Mouse (Mus musculus) hindbrain, embryonic 11.5 days (tissue): ENCODE measurements around the gene Nfic. TPM values are rescaled to one million over a fixed set of nuclear protein-coding genes. Genes with fewer than 3 reads are reported as not detected.

Source experiments
- ATAC-seq: fragments of 200-750 bp; cut with Nextera tagmentation; 2 replicates; pipeline ENCODE4 v1.8.0; 2017; ENCODE audit warnings: mild to moderate bottlenecking, moderate TSS enrichment, moderate library complexity; ENCODE audit not compliant: low FRiP score
- DNase-seq: peaks from one replicate; pipeline ENCODE4 v3.0.0-alpha.2; 2015; ENCODE audit warnings: low spot score
- H3K27ac ChIP-seq: fragments of 300-500 bp; sonication (generic); 2 replicates; pipeline ENCODE4 v1.5.1; 2014; ENCODE audit warnings: mild to moderate bottlenecking, low read depth, low read length
- H3K27me3 ChIP-seq: fragments of 300-500 bp; sonication (generic); 2 replicates; pipeline ENCODE4 v1.6.1; 2014; ENCODE audit warnings: mild to moderate bottlenecking, low read length, moderate library complexity, mixed read lengths; ENCODE audit not compliant: control insufficient read depth, insufficient read depth
- H3K36me3 ChIP-seq: fragments of 300-500 bp; sonication (generic); 2 replicates; pipeline ENCODE4 v1.6.1; 2014; ENCODE audit warnings: mild to moderate bottlenecking, low read length, moderate library complexity, mixed read lengths; ENCODE audit not compliant: control insufficient read depth, insufficient read depth
- H3K4me1 ChIP-seq: fragments of 300-500 bp; sonication (generic); replicated peaks from 2 replicates; pipeline ENCODE4 v1.6.1; 2014; ENCODE audit warnings: low read length, mixed read lengths; ENCODE audit not compliant: control insufficient read depth, insufficient read depth
- H3K4me2 ChIP-seq: fragments of 300-500 bp; sonication (generic); replicated peaks from 2 replicates; pipeline ENCODE4 v1.6.1; 2014; ENCODE audit warnings: mild to moderate bottlenecking, low read depth, low read length
- H3K4me3 ChIP-seq: fragments of 300-500 bp; sonication (generic); 2 replicates; pipeline ENCODE4 v1.5.1; 2014; ENCODE audit warnings: low read depth, low read length
- H3K9ac ChIP-seq: fragments of 300-500 bp; sonication (generic); 2 replicates; pipeline ENCODE4 v1.6.1; 2014; ENCODE audit warnings: low read depth, low read length
- H3K9me3 ChIP-seq: fragments of 300-500 bp; sonication (generic); 2 replicates; pipeline ENCODE4 v1.6.1; 2016; ENCODE audit warnings: low read length; ENCODE audit not compliant: control insufficient read depth
- WGBS: fragments of 180-500 bp; shearing (Covaris S2); extraction: QIAGEN DNeasy Blood & Tissue Kit; methylation state at CpG from one replicate; pipeline ENCODE4 v1.1.7; 2014; 5-methylcytosine and 5-hydroxymethylcytosine counted together
- polyA plus RNA-seq: library from polyadenylated mRNA; unstranded; fragments of >200 nt; fragmentation: Nextera tagmentation; extraction: Ambion mirVana; gene quantifications from 2 replicates; pipeline ENCODE4 v1.2.1, GENCODE M21; 2014

Gene Nfic
- polyA plus RNA-seq, 1 experiment from 2014 or later: 11.9 TPM

DNA sequence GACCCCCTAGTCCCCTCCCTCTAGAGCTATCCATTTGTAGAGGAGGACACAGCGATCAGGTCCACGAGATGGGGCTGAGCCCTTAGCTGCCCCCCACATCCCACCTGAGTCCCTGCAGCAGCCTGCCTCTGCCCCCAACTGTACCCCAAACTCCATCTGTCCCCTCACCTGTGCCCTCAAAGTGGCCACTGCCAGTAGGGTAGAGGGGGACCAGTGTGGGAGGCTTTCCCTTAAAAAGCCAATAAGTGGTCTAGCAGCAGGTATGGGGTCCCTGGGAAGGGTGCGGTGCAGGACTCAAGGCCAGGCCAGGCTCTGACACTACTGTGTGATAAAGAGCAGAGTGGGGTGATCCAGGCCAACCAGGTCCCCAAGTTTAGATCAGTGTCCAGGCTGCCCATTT lies 28.1 kb downstream of the Nfic start:
- WGBS: 36% methylated on average over 3 of the region's 3 CpGs
- Histone ChIP-seq H3K9me3 (no peaks in the 10 kb centered on the region), H3K27ac (no peak overlapping the region), H3K9ac (no peak overlapping the region), H3K4me1 (peaks cover 2% of the 10 kb centered on the region), H3K27me3 (peaks cover 61% of the 10 kb centered on the region), H3K4me3 (no peak overlapping the region; the same call in 1 of the 2 replicates), H3K4me2 (no peak overlapping the region), H3K36me3 (no peaks in the 10 kb centered on the region)
- DNase-seq (no peak), ATAC-seq (no peak)

DNA sequence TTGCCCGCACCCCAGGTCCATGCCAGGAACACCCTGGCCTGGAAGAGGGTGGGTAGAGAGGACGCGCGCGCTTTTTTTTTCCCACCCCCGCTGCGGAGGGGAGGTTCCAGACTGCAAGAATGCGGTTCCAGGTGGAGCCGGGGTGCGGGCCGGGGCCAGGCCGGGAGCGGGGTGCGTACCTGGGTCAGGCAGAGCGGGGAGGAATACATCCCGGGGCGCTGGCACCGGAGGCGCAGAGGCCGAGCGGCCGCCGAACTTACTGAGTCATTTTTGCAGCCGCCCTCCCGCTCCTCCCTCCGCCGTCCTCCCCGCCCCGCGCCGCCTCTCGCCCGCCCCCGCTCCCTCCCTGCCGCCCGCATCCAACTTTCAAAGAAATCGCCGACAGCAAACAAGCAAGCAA lies 28.5 kb downstream of the Nfic start:
- no peaks in the 10 kb centered on the region for H3K9me3 ChIP-seq
- peak overlapping the region; percentile 26 for H3K4me3 ChIP-seq
- no peak overlapping the region; the same call in 1 of the 2 replicates for H3K9ac ChIP-seq
- H3K27me3 ChIP-seq: peaks cover 60% of the 10 kb centered on the region
- ATAC-seq (no peak), DNase-seq (no peak)
- no peak overlapping the region for H3K27ac ChIP-seq
- H3K4me1 ChIP-seq: peaks cover 2% of the 10 kb centered on the region
- no peaks in the 10 kb centered on the region for H3K36me3 ChIP-seq
- under 1% methylated on average over 28 of the region's 38 CpGs for WGBS
- peak overlapping the region; percentile 39 for H3K4me2 ChIP-seq

DNA sequence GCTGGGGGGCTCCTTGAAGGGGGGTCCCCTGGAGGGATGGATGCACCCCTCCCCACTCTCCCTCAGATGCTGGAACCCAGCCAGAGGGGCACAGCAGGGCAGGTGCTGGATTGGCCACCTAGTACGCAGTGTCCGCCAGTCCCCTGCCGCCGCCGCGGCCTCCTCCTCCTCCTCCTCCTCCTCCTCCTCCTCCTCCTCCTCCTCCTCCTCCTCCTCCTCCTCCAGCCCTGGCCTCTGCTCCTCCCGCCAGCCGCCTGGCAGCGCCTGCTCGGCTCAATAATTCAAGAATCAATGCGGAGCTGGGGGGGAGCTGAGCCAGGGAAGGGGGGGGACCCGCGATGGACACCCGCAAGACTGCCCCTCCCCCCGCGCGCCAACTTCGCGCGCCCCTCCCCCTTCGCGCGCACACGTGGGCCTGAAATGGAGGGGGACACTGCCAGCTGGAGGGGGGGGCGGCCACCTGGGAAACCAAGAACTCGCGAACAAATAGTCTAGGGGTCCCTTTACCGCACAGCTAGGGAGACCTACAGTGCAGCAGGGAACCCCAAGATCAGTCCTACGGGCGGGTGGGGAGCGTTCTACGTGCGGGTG lies 29.3 kb downstream of the Nfic start:
- no peak overlapping the region for H3K9ac ChIP-seq
- DNase-seq (no peak), ATAC-seq (no peak)
- peak overlapping the region; percentile 26 for H3K4me3 ChIP-seq
- peaks cover 56% of the 10 kb centered on the region for H3K27me3 ChIP-seq
- no peak overlapping the region for H3K27ac ChIP-seq
- peaks cover 2% of the 10 kb centered on the region for H3K4me1 ChIP-seq
- WGBS: 3% methylated on average over 21 of the region's 33 CpGs
- H3K9me3 ChIP-seq: no peaks in the 10 kb centered on the region
- no peaks in the 10 kb centered on the region for H3K36me3 ChIP-seq
- H3K4me2 ChIP-seq: peak overlapping the region; percentile 39

DNA sequence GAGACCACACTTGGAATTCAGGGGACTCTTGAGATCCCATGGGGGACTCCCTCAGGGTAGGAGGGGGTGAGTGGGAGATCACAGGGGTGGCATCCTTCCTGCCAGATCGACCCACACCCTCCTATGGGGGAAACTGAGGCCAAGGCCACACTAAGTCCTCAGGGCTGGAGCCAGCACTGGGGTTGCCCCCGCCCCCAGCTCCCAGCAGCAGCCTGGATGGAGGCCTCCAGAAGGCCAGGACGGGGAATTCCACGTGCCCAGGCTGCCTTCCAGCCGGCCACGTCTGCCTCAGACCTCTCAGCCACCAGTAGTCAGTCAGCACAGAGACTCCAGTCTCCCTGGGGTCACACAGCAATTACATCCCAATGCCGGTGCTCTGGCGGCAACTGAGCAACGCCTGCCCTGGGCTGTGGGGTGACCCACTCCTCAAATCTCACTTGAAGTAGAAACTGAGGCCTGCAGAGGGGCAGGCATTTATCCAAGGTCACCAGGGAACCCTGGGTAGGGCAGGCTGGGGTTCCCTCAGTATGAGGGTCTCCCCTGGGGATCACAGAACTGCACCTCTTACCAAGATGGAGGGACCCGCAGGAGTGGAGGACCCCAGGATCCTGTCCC lies 30.1 kb downstream of the Nfic start:
- Histone ChIP-seq H3K4me2 (no peak overlapping the region; the same call in none of the 2 replicates), H3K4me3 (no peak overlapping the region), H3K9ac (no peak overlapping the region), H3K9me3 (no peaks in the 10 kb centered on the region), H3K36me3 (no peaks in the 10 kb centered on the region), H3K27me3 (peaks cover 53% of the 10 kb centered on the region), H3K27ac (no peak overlapping the region), H3K4me1 (peaks cover 2% of the 10 kb centered on the region)
- DNase-seq: no peak
- ATAC-seq: no peak
- WGBS: 27% methylated on average over 10 of the region's 10 CpGs

DNA sequence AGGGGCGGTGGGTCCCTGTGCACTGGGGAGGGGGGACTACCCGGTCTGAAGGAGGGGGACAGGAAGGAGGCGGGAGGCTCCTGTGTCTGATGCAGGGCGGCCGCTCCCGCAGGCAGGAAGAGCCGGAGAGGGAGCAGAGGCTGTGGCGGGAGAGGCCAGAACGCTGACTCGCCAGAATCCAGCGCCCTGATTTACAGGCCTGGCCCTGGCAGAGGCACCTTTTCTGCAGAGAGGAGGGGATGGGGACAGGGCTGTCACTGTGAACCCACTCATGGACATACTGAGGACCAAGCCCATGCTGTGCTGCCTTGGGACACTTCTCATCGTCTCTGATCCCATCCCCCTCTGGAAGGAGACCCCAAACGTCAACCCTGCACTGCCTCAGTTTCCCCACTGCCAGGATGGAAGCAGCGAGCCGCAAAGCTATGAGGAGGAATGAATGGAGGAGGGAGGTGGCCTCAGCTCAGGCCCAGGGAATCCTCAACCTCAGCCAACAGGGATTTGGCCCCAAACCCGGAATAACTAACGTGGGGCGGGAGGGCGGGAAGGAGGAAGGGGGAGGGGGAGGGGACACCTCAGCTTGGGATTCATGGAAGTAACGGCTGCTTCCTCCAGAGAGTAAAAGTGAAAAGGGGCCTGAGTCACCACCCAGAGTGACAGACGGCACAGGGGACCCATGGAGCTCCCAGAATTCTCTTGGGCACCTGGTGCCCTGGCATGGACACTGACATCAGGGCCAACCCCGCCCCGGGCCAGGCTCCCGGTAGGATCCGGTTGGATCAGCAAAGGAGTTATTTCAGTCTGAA lies 31.0 kb downstream of the Nfic start:
- H3K27me3 ChIP-seq: peaks cover 53% of the 10 kb centered on the region
- 6% methylated on average over 25 of the region's 25 CpGs for WGBS
- H3K36me3 ChIP-seq: no peaks in the 10 kb centered on the region
- H3K4me1 ChIP-seq: peaks cover 2% of the 10 kb centered on the region
- 0 out of 2 replicates have a peak overlapping the region, but pooled peaks have one; percentile 15 for H3K9ac ChIP-seq
- H3K4me3 ChIP-seq: no peak overlapping the region
- no peaks in the 10 kb centered on the region for H3K9me3 ChIP-seq
- H3K27ac ChIP-seq: no peak overlapping the region
- DNase-seq (no peak), ATAC-seq (no peak)
- H3K4me2 ChIP-seq: no peak overlapping the region; the same call in 1 of the 2 replicates

DNA sequence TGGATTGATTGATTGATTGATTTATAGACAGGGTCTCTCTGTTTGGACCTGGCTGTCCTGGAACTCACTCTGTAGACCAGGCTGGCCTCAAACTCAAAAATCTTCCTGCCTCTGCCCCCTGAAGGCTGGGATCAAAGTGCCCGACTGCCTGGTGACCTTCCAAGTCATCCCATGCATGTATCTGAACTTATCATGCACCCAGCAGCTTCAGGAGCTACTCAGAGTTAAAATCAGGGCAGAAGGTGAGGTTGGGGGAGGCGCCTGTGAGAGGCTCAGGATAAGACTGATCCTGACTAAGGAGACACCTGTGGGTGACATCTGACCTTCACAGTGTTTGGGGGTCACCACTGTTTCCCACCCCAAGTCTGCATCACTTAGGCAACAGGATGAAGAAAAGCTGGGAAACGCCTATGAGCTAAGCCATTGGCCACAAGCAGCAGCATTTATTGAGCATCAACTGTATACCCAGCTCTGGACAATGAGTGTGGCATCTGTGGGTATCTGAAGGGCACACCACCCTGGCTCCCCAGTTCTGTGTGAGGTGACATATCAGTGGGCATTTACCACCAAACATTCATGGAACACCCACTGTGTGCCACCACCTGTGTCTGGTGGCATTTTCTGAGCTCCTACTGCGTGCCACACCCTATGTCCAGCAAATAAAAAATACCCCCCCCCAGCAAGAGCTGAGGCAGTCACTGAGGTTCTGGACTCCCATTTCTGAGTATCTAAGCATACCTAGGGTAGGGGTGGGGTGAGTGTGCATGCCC lies 31.8 kb downstream of the Nfic start:
- no peak overlapping the region for H3K27ac ChIP-seq
- 65% methylated on average over 4 of the region's 4 CpGs for WGBS
- H3K36me3 ChIP-seq: no peaks in the 10 kb centered on the region
- DNase-seq (no peak), ATAC-seq (no peak)
- H3K4me1 ChIP-seq: peaks cover 2% of the 10 kb centered on the region; the same call in 1 of the 2 replicates
- no peak overlapping the region for H3K4me2 ChIP-seq
- H3K9ac ChIP-seq: 0 out of 2 replicates have a peak overlapping the region, but pooled peaks have one; percentile 15
- no peaks in the 10 kb centered on the region for H3K9me3 ChIP-seq
- peaks cover 48% of the 10 kb centered on the region for H3K27me3 ChIP-seq
- H3K4me3 ChIP-seq: no peak overlapping the region

DNA sequence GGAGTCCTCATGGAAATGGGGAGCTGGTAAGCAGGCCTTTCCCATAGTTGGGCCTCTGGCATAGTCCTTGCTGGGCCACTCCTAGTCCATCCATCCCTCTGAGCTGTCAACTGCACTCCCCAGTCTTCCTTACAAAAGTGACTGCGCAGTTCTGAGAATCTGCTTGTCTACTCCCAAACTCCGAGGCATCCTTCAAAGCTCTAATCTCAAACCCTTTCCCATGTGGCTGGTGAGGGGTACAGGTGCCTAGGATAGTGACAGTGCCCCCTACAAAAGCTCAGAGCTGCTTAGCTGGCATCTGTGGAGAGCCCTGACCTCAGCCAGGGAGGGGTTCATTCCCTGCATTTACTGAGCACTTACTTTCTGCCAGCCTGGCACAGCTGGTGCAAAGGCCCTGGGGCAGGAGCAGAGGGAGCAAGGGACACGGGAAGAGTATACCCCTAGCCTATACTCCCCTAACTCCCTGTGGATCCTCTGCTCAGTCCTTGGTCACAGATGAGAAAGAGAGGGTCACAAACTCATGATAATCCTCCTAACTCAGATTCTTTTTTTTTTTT lies 32.7 kb downstream of the Nfic start:
- no peak for DNase-seq
- Histone ChIP-seq H3K9me3 (no peaks in the 10 kb centered on the region), H3K9ac (no peak overlapping the region), H3K4me1 (peaks cover 2% of the 10 kb centered on the region; the same call in 1 of the 2 replicates), H3K36me3 (no peaks in the 10 kb centered on the region), H3K27me3 (peaks cover 39% of the 10 kb centered on the region), H3K4me2 (no peak overlapping the region), H3K4me3 (no peak overlapping the region), H3K27ac (no peak overlapping the region)
- no peak for ATAC-seq
- WGBS: 77% methylated on average over 3 of the region's 3 CpGs

DNA sequence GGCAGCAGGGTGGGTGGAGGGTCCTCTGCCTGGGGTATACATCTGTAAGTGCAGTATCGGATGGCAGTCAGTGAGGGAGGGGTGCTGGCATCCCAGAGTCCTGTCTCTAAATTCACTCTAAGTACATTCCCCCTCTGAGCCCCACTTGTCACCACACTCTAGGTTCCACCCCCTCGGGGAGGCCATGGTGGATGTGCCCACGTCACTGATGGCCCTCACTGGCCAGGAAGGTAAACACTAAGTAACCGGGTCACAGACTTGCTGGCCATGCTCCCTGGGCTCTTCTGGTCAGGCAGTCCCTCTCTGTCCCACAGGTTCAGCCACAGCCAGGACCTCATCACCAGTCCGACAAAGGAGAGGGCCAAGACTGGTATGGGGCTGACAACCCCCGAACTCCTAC lies 33.2 kb downstream of the Nfic start:
- no peak overlapping the region for H3K4me2 ChIP-seq
- no peaks in the 10 kb centered on the region for H3K9me3 ChIP-seq
- ATAC-seq (no peak), DNase-seq (no peak)
- peaks cover 7% of the 10 kb centered on the region for H3K4me1 ChIP-seq
- H3K9ac ChIP-seq: no peak overlapping the region
- no peak overlapping the region for H3K27ac ChIP-seq
- no peak overlapping the region for H3K4me3 ChIP-seq
- H3K36me3 ChIP-seq: no peaks in the 10 kb centered on the region
- 80% methylated on average over 6 of the region's 6 CpGs for WGBS
- peaks cover 33% of the 10 kb centered on the region for H3K27me3 ChIP-seq
